Mouse (Mus musculus) megakaryocyte, embryonic 14.5 days (primary cell): ENCODE data around the gene Cyp3a41a. TPM values are rescaled to one million over a fixed set of nuclear protein-coding genes. Genes with fewer than 3 reads are reported as not detected.
"Not testable (repeated sequence)": the region's sequence is repeated elsewhere in the genome, so short reads cannot be mapped to it uniquely, and the experiment has no call there.

ENCODE experiments used
- H3K27me3 ChIP-seq: replicated peaks from 2 replicates; pipeline ENCODE3; 2012; ENCODE audit warnings: inconsistent platforms
- H3K36me3 ChIP-seq: replicated peaks from 2 replicates; pipeline ENCODE3; 2012; ENCODE audit warnings: low read length, inconsistent platforms, mixed read lengths
- H3K4me1 ChIP-seq: 2 replicates; pipeline ENCODE4 v1.6.1; 2012; ENCODE audit warnings: inconsistent platforms
- H3K4me3 ChIP-seq: replicated peaks from 2 replicates; pipeline ENCODE3; 2012; ENCODE audit warnings: moderate library complexity, mild to moderate bottlenecking, inconsistent platforms
- H3K9me3 ChIP-seq: 2 replicates; pipeline ENCODE4 v1.6.1; 2012; ENCODE audit warnings: inconsistent platforms
- FLI1 ChIP-seq: IDR thresholded peaks from 2 replicates; pipeline ENCODE4 v1.6.1; 2012; ENCODE audit warnings: low read length, inconsistent platforms, mixed read lengths
- GATA1 ChIP-seq: IDR thresholded peaks from 3 replicates; pipeline ENCODE4 v1.6.1; 2012; ENCODE audit warnings: mixed read lengths, low read length, inconsistent platforms, borderline replicate concordance
- polyA plus RNA-seq: library from polyadenylated mRNA; stranded (reverse); fragments of >175 nt; gene quantifications from 2 replicates; pipeline ENCODE4 v1.2.3, GENCODE M21; 2012; ENCODE audit warnings: low replicate concordance; ENCODE audit not compliant: insufficient read depth

The Cyp3a41a gene
- not detected in 2 replicates for polyA plus RNA-seq

- H3K27me3 ChIP-seq, H3K9me3 ChIP-seq, H3K4me3 ChIP-seq, H3K4me1 ChIP-seq, H3K36me3 ChIP-seq: not testable (repeated sequence)
Observed at GRCm38 (mm10) chr5:145720036-145720435, at the start of gene Cyp3a41a. Gene Cyp3a41a, minus strand, starts transcription at chr5:145720136.

GRCm38 (mm10) chr5:145737512-145737911 is 17.6 kb upstream of the Cyp3a41a start:
- not testable (repeated sequence) for H3K27me3 ChIP-seq, H3K4me1 ChIP-seq, H3K36me3 ChIP-seq, H3K4me3 ChIP-seq
- peaks cover 14% of the 10 kb centered on the region for H3K9me3 ChIP-seq

GRCm38 (mm10) chr5:145714296-145714695 is 5.6 kb downstream of the Cyp3a41a start:
- H3K4me3 ChIP-seq, H3K27me3 ChIP-seq, H3K4me1 ChIP-seq, H3K36me3 ChIP-seq, H3K9me3 ChIP-seq: not testable (repeated sequence)

DNA sequence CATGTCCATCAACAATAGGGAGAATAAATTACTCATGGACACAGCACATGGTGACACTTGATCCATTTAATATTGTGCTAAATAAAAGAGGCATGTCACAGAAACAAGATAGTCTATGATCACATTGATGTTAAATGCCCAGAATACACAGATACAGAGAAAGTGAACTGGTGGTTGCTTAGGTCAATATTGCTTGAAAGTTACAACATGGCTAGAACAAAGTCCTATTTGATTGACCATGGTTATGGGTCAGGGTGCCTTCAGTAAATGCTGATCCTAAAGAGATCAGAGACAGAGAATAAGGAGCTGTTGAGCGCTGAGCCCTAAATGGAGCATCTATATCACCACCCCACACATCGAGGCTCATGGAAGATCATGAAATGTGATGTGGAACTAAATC is 12.6 kb downstream of the Cyp3a41a start:
- not testable (repeated sequence) for H3K9me3 ChIP-seq, H3K4me1 ChIP-seq, H3K36me3 ChIP-seq, H3K27me3 ChIP-seq, H3K4me3 ChIP-seq

- TF ChIP-seq FLI1 = no peak
- no peak for TF ChIP-seq GATA1
- Histone ChIP-seq H3K27me3 (no peaks in the 10 kb centered on the region), H3K4me1 (no peaks in the 10 kb centered on the region), H3K36me3 (no peaks in the 10 kb centered on the region), H3K9me3 (peaks cover 44% of the 10 kb centered on the region), H3K4me3 (no peak overlapping the region)
Observed at GRCm38 (mm10) chr5:145662007-145662406, 57.9 kb downstream of the Cyp3a41a start.

DNA sequence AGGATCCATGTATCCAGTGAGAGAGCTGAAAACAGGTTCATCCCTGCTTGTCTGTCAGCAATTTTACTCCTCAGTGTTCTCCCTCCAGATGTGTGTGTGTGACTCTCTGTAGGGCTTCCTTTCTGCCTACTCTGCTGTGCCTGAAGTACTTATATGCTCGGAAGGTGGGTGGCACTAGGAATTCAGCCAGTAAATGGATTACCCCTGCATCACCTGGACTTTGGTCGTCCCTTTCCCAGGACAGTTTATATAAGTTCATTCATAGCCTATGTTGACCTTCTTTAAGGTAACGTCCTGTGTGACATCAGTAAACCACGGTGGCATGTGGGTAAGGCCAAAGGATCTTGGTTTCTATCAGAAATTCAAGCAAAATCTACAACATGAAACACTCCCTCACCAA is 72.2 kb downstream of the Cyp3a41a start:
- no peak for TF ChIP-seq FLI1
- TF ChIP-seq GATA1 = no peak
- Histone ChIP-seq H3K36me3 (no peaks in the 10 kb centered on the region), H3K9me3 (peaks cover 34% of the 10 kb centered on the region), H3K27me3 (no peaks in the 10 kb centered on the region), H3K4me1 (no peaks in the 10 kb centered on the region), H3K4me3 (no peak overlapping the region)

Other genes starting within 250 kb of the Cyp3a41a start
- not detected in 2 replicates for gene Cyp3a41b, start 135.4 kb downstream of the Cyp3a41a start, polyA plus RNA-seq
- not detected in 2 replicates for gene Cyp3a44, start 85.7 kb upstream of the Cyp3a41a start, polyA plus RNA-seq
- gene Cyp3a11, start 159.8 kb upstream of the Cyp3a41a start, polyA plus RNA-seq = not detected in 2 replicates